Mouse (Mus musculus) hindbrain, postnatal 0 days (tissue): ENCODE results near the gene Tst. TPM values are rescaled to one million over a fixed set of nuclear protein-coding genes. Genes with fewer than 3 reads are reported as not detected.

Experiments used
- ATAC-seq: fragments of 200-750 bp; cut with Nextera tagmentation; 2 replicates; pipeline ENCODE4 v1.8.0; 2017; ENCODE audit warnings: mild to moderate bottlenecking, moderate TSS enrichment, moderate library complexity
- DNase-seq: peaks from one replicate; pipeline ENCODE4 v3.0.0-alpha.2; 2015; ENCODE audit warnings: low spot score
- H3K27ac ChIP-seq: fragments of 300-500 bp; sonication (generic); 2 replicates; pipeline ENCODE4 v1.5.1; 2014; ENCODE audit warnings: mild to moderate bottlenecking
- H3K27me3 ChIP-seq: fragments of 300-500 bp; sonication (generic); 2 replicates; pipeline ENCODE4 v1.6.1; 2014; ENCODE audit warnings: low read length, mixed read lengths; ENCODE audit not compliant: insufficient read depth
- H3K36me3 ChIP-seq: fragments of 300-500 bp; sonication (generic); 2 replicates; pipeline ENCODE4 v1.6.1; 2014; ENCODE audit warnings: low read length, mixed read lengths; ENCODE audit not compliant: insufficient read depth
- H3K4me1 ChIP-seq: fragments of 300-500 bp; sonication (generic); 2 replicates; pipeline ENCODE4 v1.6.1; 2014; ENCODE audit warnings: antibody characterized with exemption, low read length, mixed read lengths; ENCODE audit not compliant: insufficient read depth
- H3K4me2 ChIP-seq: fragments of 300-500 bp; sonication (generic); 2 replicates; pipeline ENCODE4 v1.6.1; 2014; ENCODE audit warnings: low read depth, mild to moderate bottlenecking, low read length, moderate library complexity, mixed read lengths
- H3K4me3 ChIP-seq: fragments of 300-500 bp; sonication (generic); 2 replicates; pipeline ENCODE4 v1.5.1; 2014; ENCODE audit warnings: low read length
- H3K9ac ChIP-seq: fragments of 300-500 bp; sonication (generic); replicated peaks from 2 replicates; pipeline ENCODE4 v1.6.1; 2014; ENCODE audit warnings: mild to moderate bottlenecking, low read length, moderate library complexity, mixed read lengths
- H3K9me3 ChIP-seq: fragments of 300-500 bp; sonication (generic); 2 replicates; pipeline ENCODE4 v1.6.1; 2016; ENCODE audit warnings: low read length, mixed read lengths
- CTCF ChIP-seq: IDR thresholded peaks from 2 replicates; pipeline ENCODE4 v1.5.1; 2016; ENCODE audit warnings: antibody characterized with exemption, control low read depth, low read depth
- WGBS: fragments of 180-500 bp; shearing (Covaris S2); extraction: QIAGEN DNeasy Blood & Tissue Kit; methylation state at CpG from one replicate; pipeline ENCODE4 v1.1.7; 2014; 5-methylcytosine and 5-hydroxymethylcytosine counted together
- polyA plus RNA-seq: library from polyadenylated mRNA; unstranded; fragments of >200 nt; fragmentation: Nextera tagmentation; extraction: Ambion mirVana; gene quantifications from 2 replicates; pipeline ENCODE4 v1.2.1, GENCODE M21; 2015
- total RNA-seq: library from RNA; depleted of rRNA; stranded (reverse); fragments of >200 nt; gene quantifications from 2 replicates; pipeline ENCODE4 v1.2.3, GENCODE M21; 2014

Gene Tst
- total and polyA plus RNA-seq, 2 experiments from 2014 or later: 64.4 to 75.1 TPM

DNA sequence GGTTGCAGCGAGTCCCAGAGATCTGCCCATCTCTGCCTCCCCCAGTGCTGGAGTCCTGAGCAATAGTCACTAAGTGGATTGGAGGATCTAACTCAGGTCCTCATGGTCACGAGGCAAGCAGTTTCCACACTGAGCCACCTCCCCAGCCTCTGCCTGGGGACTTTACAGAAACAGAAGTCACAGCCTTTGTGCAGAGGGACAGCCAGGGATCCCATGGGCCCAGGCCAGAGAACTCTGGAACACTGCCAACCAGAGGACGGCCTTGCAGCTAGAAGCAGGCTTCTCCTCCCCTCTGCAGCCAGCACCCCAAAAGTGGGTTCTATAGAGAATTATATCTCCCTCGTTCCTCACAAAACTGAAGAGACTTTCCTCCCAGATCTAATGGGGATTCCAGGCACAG lies 3.8 kb downstream of the Tst start:
- no peaks in the 10 kb centered on the region for H3K36me3 ChIP-seq
- WGBS: 34% methylated on average over 4 of the region's 4 CpGs
- no peak overlapping the region for H3K4me2 ChIP-seq
- no peaks in the 10 kb centered on the region for H3K27me3 ChIP-seq
- no peak for TF ChIP-seq CTCF
- H3K4me3 ChIP-seq: no peak overlapping the region
- peak overlapping the region; percentile 24; the same call in 1 of the 2 replicates for H3K9ac ChIP-seq
- peaks cover 19% of the 10 kb centered on the region; the same call in 1 of the 2 replicates for H3K4me1 ChIP-seq
- DNase-seq (peak; percentile 70), ATAC-seq (no peak)
- no peaks in the 10 kb centered on the region for H3K9me3 ChIP-seq
- peak overlapping the region; percentile 88 for H3K27ac ChIP-seq

DNA sequence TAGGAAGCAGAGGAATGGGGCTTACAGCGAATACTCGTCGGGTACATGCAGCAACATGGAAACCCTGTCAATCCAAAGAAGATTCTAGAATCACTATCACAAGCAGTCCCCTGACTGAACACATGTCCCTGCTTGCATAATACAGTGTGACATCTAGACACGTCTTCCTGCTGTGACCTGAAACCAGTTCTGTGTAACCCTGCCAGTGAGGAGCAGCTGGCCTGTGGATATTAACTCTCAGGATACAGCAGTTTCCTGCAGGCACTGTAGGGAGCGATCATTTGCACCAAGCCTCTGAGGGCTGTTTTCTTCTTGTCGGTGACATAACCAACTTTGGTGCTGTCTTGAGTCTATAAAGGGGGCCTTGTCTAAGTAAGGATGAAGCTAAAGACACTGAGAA lies 4.4 kb downstream of the Tst start:
- Histone ChIP-seq H3K9ac (peak overlapping the region; percentile 24; the same call in 1 of the 2 replicates), H3K36me3 (no peaks in the 10 kb centered on the region), H3K4me3 (no peak overlapping the region), H3K9me3 (no peaks in the 10 kb centered on the region), H3K4me1 (peaks cover 18% of the 10 kb centered on the region; the same call in 1 of the 2 replicates), H3K27me3 (no peaks in the 10 kb centered on the region), H3K4me2 (no peak overlapping the region), H3K27ac (peak overlapping the region; percentile 88; the same call in 1 of the 2 replicates)
- DNase-seq: peak; percentile 64
- peak; percentile 31 for TF ChIP-seq CTCF
- WGBS: 48% methylated on average over 6 of the region's 6 CpGs
- peak; percentile 28; the same call in 1 of the 2 replicates for ATAC-seq

- Histone ChIP-seq H3K4me1 (no peaks in the 10 kb centered on the region), H3K4me2 (no peak within 1 kb of the TSS), H3K9me3 (no peaks in the 10 kb centered on the region), H3K27me3 (no peaks in the 10 kb centered on the region), H3K9ac (no peak within 1 kb of the TSS), H3K27ac (no peak within 1 kb of the TSS), H3K4me3 (no peak within 1 kb of the TSS), H3K36me3 (no peaks in the 10 kb centered on the region)
- DNase-seq (no peak), ATAC-seq (no peak)
- WGBS: 88% methylated on average over 8 of the region's 8 CpGs
- no peak for TF ChIP-seq CTCF
Observed at GRCm38 (mm10) chr15:78395478-78395962, 10.2 kb downstream of the Tst start, which contains the start of gene Tex33. Gene Tex33, minus strand, starts transcription at chr15:78395912.

DNA sequence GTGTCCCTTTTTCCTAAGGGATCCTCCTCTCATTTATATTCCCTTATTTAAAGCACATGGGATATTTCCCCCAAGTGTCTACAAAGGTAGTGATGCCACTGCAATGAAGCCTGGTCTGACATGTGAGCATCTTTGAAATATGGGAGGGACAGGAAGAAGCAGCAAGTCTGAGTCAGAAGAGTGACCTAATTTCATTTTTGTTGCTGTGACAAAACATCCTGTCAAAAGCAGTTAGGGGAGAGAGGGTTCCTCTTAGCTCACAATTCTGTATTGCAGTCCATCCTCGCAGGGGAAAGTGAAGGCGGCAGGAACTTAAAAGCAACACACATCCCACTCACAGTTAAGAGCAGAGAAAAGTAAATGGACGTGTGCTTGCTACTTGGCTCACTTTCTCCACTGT lies 14.9 kb downstream of the Tst start:
- WGBS: 80% methylated on average over 3 of the region's 3 CpGs
- no peak for TF ChIP-seq CTCF
- Histone ChIP-seq H3K4me1 (no peaks in the 10 kb centered on the region), H3K9ac (no peak overlapping the region), H3K27ac (no peak overlapping the region), H3K9me3 (no peaks in the 10 kb centered on the region), H3K4me2 (no peak overlapping the region), H3K36me3 (no peaks in the 10 kb centered on the region), H3K27me3 (no peaks in the 10 kb centered on the region), H3K4me3 (no peak overlapping the region)
- ATAC-seq: no peak
- no peak for DNase-seq

DNA sequence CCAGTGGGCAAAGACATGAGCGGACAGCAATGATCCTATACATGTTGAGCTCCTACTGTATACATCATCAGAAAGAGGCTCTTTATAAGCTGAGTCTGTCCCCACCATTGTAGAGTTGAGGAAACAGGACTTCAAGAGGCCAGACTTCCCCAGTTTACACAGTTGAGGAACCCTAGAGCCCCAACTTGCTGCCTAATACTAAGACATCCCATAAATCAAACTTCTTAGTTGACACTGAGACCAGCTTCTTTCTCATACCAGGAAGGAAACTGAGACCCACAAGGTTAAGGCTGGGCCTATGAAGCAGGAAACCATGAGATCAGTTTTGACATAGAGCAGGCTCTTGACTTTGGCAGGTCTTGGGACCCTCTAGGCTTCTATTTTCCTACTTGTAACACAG lies 20.1 kb downstream of the Tst start:
- ATAC-seq (no peak), DNase-seq (no peak)
- TF ChIP-seq CTCF: no peak
- no peaks in the 10 kb centered on the region for H3K27me3 ChIP-seq
- H3K9me3 ChIP-seq: no peaks in the 10 kb centered on the region
- no peaks in the 10 kb centered on the region for H3K36me3 ChIP-seq
- WGBS: 100% methylated on average over 1 of the region's 1 CpGs
- no peak overlapping the region for H3K4me2 ChIP-seq
- no peak overlapping the region for H3K9ac ChIP-seq
- H3K27ac ChIP-seq: peak overlapping the region; percentile 82; the same call in 1 of the 2 replicates
- H3K4me1 ChIP-seq: 0 out of 2 replicates have a peak, but pooled peaks cover 4% of the 10 kb centered on the region
- H3K4me3 ChIP-seq: no peak overlapping the region

- Histone ChIP-seq H3K4me3 (no peak overlapping the region), H3K9ac (no peak overlapping the region), H3K4me2 (no peak overlapping the region), H3K9me3 (no peaks in the 10 kb centered on the region), H3K27ac (peak overlapping the region; percentile 82), H3K36me3 (no peaks in the 10 kb centered on the region), H3K4me1 (0 out of 2 replicates have a peak, but pooled peaks cover 4% of the 10 kb centered on the region), H3K27me3 (no peaks in the 10 kb centered on the region)
- ATAC-seq (peak; percentile 90), DNase-seq (peak; percentile 75)
- WGBS: 38% methylated on average over 7 of the region's 7 CpGs
- no peak for TF ChIP-seq CTCF
Observed at GRCm38 (mm10) chr15:78384220-78385116, 21.2 kb downstream of the Tst start.
